Mouse (Mus musculus) adrenal gland, postnatal 4 days (tissue): ENCODE data around the gene Iqcn. TPM values are rescaled to one million over a fixed set of nuclear protein-coding genes. Genes with fewer than 3 reads are reported as not detected.

ENCODE experiments used
- DNase-seq, 2 experiments: peaks; one replicate each; pipeline ENCODE4 v3.0.0; 2021 to 2022; ENCODE audit warnings: low spot score in 2 of 2, mixed read lengths in 2 of 2
- total RNA-seq, 2 experiments: library from RNA; stranded (reverse); gene quantifications; 2 replicates each; pipeline ENCODE4 v1.2.3; 2021

Iqcn gene
- total RNA-seq, 2 experiments from 2014 or later = 0.14 to 0.25 TPM

DNA sequence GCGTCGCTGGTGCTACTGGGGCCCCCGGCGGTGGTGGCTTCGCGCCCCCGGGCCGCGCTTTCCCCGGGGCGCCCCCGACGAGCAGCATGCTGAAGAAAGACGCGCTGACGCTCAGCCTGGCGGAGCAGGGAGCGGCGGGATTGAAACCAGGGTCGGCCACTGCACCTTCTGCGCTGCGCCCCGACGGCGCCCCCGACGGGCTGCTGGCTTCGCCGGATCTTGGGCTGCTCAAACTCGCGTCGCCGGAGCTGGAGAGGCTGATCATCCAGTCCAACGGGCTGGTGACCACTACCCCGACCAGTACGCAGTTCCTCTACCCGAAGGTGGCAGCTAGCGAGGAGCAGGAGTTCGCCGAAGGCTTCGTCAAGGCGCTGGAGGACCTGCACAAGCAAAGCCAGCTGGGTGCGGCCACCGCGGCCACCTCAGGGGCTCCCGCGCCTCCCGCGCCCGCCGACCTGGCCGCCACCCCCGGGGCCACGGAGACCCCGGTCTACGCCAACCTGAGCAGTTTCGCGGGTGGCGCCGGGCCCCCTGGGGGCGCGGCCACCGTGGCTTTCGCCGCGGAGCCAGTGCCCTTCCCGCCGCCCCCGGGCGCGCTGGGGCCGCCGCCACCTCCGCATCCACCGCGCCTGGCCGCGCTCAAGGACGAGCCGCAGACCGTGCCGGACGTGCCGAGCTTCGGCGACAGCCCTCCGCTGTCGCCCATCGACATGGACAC is 4.0 kb upstream of the Iqcn start:
- DNase-seq = peak in 1 of 2 experiments; percentile 34

DNA sequence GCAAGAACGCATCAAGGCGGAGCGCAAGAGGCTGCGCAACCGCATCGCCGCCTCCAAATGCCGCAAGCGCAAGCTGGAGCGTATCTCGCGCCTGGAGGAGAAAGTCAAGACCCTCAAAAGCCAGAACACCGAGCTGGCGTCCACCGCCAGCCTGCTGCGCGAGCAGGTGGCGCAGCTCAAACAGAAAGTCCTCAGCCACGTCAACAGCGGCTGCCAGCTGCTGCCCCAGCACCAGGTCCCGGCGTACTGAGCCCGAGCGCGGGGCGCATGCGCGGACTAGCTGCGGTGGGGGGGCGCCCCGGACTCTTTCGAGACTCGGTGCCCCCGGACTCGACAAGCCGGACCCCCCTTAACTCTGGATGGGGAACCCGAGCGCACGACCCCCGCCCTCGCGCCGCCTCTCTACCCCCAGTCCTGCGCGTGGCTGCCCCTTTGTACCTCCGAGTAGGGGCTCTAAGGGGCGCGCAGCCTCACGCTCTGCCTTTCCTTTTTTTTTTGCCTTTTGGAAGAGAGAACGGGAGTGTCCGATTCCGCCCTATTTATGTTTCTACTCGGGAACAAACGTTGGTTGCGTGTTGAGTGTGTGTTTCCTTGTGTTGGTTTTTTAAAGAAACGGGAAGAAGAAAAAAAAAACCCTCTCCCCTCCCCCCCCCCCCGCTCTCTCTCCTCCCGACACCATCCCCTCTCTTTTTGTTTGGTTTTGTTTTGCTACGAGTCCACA is 3.3 kb upstream of the Iqcn start:
- DNase-seq = peak; percentile 53 to 65

DNA sequence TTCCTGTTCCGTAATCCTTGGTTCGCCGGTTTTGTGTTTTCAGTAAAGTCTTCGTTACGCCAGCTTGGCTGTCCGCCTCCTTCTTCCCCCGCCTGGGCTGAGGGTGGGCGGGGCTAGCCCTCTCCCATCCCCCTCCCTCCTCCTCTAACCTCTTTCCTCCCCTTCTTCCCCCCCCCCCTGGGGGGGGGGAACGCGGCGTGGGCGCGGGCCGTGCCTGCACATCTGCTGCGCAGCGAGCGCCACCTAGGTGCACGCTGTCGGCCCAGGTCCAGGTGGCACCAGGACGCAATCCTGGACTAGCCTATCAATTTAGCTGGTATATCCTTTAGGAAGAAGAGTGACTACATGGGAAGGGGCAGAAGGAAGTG is 2.7 kb upstream of the Iqcn start:
- DNase-seq = peak; percentile 79 to 83

DNA sequence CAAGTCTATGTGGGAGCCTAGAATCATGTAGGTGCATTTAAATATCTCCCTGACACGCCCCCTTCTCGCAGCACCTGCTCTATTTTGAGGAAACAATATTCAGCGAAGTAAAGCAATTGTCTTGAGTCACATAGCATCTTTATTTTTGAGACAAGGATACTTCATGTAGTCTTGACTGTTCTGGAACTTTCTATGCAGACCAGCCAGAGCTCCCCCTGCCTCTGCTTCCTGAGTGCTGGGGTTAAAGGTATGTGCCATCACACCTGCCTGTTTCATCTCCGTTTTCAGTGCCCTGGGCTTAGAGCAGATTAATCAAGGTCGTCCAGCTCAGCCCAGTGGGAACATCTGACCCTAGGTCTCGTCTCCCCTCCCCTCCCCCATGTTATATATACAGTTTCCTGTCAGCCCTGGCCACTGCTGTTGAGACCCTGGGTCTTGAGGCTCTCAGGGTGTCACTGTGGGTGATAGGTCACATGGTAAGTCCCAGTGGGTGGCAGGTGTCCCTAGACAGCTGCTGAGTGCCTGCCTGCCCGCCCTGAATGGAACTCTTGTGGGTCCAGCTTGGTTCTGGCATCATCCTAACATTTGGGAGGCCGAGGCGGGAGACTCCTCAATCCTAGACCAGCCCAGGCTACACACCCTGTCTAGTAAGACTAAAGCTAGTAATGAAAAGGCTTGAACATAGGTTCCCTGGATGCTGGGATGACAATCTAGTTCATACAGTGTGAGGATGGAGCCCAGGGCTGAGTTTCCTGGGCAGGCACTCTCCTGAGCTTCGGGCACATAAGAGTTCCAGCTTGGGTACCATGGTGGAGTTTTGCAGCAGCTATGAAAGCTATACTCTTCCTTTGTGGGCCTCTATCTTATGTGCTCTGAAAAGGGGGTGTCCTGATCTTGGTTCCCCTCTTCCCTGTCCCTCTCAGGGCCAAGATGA is 1.9 kb upstream of the Iqcn start:
- no peak for DNase-seq

DNA sequence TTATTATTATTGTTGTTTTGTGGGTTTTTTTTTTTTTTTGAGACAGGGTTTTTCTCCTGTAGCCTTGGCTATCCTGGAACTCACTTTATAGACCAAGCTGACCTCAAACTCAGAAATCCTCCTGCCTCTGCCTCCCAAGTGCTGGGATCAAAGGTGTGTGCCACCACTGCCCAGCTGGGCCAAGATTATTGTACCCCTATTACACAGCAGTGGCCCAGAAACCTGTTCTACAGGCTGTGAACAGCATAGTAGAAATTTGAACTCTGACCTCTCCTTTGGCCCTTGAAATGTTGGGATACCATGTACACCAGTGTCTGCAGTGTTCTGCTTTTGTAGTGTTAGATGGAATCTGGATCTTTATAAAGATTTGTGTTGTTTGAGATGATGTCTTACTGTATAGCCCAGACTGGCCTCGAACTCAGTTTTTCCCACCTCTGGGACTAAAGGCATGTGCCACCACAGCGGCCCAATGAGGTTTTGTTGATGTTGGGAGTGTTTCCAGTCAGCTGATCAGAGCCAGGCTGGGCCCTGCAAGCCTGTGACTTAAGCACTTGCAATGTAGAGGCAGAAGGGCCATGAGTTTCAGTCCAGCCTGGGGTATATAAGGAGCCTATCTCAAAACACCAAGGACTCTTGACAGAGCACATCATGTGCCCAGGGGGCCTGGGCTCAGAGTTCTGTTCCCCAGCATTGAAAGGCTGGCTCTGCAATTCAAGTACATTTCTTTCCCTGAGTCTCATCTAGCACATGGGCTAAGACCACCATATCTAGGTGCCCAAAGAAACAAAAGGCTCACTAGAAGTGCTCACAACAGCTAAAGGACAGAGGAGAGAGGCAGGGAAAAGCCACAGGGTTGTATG is 1.0 kb upstream of the Iqcn start:
- DNase-seq = no peak

DNA sequence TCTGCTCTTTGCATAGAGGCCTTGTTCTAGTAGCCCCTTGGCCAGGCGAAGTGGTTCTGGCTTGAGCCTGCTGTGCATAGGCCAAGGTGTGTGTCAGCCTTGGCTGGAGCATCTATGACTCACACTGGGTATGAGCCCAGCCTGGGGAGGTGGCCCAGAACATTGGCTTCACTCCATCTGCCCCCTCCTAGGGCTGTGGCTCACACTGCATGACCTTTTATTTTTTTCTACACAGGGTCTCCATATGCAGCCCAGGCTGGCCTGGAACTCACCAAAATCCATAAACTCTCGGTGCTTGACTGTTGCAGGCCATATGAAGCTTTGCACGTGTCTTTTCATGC is 445 bp upstream of the Iqcn start:
- DNase-seq = no peak

DNA sequence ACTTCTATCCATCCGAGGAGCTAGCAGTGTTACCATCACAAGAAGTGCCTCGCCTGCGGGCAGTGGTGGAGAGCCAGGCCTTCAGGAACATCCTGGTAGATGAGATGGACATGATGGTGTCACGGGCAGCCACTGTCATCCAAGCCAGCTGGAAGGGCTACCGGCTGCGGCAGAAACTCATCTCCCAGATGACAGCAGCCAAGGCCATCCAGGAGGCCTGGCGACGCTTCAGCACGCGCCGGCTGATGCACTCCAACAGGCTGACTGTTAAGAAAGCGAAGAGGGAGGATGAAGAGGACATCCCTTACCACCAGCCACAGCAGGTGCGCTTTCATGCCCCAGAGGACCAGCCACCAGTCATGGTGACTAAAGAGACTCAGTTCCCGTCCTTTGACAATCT is 5.0 kb downstream of the Iqcn start:
- DNase-seq = no peak

DNA sequence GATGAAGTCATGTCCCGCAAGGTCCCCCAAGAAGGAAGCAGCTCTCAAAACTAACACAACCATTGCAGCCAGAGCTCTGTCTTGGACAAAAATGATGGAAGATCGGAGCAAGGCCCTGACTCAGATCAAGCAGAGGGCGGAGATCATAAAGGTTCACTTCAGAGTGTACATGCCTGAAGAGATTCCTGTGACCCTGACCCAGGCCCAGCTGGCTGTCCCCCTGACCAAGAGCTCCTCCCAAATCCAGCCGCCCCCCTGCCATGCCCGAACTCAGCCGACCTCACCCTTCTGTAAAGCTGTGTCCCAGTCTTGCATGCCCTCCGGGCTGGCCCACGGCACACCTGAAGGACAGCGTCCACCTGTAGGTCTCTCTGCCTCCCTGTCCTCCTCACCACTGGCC is 6.5 kb downstream of the Iqcn start:
- DNase-seq = no peak

DNA sequence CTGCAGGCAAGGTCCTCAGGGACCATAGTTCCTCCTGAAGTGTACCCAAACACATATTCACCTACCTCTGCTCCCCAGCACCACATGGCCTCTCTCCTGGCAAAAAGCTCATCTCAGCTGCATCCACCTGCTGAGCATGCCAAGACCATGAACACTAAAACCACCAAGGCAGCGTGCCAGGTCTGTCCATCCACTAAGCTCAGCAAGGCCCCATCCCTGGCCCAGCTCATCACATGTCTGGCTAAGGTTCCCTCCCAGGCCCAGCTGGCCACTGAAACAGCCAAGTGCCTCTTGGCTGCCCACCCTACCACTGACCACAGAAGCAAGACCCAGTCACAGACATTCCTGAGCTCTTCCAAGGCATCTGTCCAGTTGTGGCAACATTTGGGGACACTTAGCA is 7.0 kb downstream of the Iqcn start:
- DNase-seq = no peak

DNA sequence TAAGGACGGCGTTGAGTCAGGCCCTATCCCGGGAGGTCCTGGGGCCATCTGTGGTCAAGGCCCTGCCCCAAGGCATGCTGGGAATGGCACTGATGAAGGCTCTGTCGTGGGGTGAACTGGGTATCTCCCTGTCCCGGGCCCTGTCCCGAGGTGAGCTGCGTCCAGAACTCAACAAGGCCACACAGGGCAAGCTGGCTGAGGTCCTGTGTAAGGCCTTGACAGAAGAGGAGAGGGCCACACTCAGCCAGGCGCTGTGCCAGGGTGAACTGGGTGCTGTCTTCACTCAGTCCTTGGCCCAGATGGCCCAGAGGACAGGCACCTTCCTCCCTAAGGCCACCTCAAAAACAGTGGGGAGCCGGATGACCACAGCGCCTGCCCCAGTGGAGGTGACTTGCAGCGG is 7.8 kb downstream of the Iqcn start:
- DNase-seq = no peak

DNA sequence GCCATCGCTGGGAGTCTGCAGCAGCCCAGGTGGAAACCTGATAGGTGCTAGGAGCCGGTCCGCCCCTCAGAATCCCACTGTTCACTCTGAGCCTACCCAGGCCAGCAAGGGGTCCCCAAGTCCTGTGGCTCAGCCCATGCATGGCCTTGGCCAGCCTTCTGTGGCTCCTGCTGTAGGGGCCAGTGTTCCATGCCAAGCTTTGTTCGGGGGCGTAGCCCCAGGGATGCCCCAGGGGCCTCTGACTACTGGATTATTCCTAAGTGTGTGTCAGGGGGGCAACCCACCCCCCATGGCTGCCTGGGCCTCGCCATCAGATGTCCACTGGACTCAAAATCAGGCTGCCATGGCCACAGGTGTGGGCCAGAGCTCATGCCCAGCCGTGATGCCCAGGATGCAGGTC is 10.7 kb downstream of the Iqcn start:
- no peak for DNase-seq

DNA sequence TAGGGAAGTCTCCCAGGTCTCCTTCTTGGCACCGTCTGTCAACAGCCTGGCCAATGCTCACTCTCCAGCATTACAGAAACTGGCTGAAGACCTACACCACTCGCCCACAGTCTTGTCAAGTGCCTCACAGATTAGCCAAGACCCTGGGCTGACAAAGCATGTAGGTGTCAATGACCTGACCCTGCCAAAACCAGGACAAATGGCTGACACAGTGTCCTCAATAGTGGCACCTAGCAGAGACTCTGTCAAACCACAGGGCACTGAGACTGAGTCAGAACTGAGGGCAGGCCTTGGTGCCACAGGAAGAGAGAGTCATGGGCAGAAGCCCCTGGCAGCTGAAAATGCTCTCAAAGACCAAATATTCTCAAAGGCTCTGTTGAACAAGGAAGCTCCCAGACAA is 11.8 kb downstream of the Iqcn start:
- no peak for DNase-seq

DNA sequence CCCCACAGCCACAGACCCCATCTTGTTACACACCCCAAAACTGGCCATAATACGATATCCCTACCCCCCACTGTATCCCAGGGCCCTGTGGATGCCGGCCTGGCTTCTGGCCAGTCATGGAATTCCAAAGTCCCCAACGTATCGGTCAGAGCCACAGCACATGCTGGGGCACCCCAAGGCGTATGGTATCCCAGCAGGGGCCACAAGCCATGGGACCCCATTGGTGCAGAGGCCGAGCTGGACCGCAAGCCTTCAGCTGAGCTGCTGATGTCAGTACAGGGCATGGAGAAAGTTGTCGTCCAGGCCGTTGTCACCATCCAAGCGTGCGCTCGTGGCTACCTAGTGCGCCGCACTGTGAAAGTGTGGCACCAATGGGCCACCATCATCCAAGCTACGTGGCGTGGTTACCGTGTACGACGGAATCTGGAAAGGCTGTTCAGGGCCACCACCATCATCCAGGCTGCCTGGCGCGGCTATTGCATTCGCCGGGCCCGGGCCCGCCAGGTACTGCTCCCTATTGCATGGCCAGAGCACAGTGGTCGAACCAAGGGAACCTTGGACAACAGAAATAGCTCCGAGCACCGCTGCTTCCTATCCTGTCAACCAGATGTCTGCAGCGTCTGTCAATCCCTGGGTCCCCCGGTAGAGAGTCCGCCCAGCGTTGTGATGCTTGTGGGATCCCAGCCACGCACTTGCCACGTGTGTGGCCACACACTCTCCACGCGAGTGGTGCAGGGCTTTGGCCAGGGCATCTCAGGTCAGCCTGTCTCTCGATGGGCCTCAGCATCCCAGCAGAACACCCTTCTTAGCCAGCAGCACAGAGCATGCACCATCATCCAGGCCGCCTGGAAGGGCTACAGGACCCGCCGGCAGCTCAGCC is 13.5 kb downstream of the Iqcn start:
- DNase-seq = no peak

DNA sequence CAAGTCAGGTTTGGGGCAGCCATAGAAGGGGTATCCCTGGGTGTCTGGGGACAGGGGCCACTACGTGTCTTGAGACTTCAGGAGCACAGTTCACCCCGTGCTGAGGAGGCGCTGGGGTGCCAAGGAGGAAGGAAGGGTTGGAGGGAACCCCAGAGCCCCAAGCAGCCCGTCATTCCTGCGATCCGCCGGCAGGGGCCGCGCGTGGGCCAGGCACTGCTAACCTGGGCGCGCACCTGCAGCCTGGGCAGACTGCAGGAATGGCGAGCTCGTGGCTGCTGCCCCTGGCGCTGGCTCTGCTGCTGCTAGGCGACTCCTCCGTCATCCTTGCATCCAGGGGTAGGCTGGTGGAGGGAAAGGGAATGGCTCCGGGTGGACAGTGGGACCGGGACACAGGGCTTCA is 15.0 kb downstream of the Iqcn start, which contains the start of gene Gm3336:
Gm3336 (plus strand) TSS at position 247 of the 400 bp plus-strand sequence.
- DNase-seq = no peak

DNA sequence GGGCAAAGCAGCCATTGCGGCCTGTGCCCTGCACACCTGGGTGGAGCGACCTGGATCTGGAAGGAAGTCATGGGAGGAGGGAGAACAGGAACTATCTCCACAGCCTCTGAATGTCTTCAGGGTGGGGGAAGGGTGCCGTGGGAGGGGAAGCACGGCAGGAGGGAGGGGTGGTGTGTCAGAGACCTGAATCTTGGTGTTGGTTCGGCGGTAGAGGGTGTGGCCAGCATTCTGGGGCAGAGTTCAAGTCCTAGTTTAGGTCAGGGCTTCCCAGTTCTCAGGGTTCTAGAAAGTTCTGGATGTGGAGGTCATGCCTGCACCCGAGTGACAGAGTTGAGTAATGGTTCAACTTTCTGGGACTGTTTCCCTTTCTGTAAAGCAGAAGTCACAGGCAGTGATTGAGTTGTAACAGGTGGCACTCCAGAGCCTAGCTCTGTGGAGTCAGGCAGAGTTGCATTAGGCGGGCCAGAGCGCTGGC is 16.6 kb downstream of the Iqcn start:
- no peak for DNase-seq

DNA sequence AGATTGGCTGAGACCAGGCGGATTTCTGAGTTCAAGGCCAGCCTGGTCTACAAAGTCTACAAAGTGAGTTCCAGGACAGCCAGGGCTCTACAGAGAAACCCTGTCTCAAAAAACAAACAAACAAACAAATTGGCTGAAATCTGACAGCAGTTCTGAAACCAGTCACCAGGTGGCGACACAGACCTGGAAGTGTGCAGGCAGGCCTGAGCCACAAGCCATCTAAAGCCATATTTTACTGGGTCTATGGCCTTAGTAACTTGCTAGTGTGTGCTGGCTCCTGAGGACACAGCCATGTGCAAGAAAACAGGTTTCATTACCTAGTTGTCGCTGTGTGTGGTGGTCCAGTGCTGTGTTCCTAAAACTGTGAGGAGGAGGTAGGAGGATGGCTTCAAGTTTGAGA is 17.5 kb downstream of the Iqcn start:
- DNase-seq = peak; percentile 58 to 63

DNA sequence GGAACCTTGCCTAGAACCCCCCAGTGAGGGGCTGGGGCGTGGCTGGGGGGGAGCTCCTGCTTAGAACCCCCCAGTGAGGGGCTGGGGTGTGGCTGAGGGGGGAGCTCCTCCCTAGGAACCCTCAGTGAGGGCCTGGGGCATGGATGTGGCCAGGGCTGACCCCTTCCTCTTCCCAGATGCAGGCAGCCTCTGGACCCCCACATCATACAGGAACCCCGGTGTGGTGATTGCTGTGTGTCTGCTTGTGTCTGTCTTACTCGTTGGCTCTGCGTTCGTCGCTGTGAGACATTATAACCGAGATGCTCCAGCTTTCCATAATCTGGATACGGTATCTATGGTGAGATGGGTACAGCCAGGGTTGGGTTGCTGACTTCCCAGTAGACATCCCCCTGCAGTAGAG is 18.3 kb downstream of the Iqcn start:
- no peak for DNase-seq

DNA sequence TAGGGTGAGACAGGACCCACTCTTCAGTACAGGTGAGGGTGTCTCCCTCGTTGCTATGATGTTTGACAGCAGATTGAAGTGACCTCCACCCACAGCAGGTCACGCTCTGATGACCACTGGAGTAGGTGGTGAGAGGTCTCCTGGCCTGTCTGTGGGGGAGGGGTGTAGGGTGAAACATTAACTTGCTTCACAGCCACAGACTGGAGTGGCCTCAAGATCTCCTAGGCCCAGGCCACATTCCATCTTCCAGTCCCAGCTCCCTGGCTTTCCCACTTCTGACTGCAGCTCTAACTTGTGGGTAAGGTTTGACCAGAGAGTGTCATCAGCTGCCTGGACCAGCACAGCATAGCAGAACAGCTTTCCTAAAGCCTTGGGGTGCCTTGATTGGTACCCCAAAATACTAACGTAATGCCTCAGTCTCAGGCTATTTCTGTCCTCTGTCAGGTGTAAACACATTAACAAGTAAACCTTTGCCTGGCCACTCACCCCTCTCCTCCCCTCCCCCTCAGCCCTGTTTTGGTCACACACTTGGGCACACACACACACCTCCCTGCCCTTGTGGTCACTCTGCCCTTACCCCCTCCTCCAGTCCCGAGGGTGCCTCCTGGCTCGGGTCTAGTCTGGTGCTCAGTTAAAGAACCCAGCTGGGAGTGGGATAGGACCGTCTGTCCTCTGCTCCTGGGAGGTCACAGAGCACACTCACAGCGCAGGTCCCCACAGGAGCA is 20.4 kb downstream of the Iqcn start, which contains the start of gene Pde4c:
Pde4c (plus strand) TSS at position 235 of the 725 bp plus-strand sequence.
- no peak for DNase-seq

DNA sequence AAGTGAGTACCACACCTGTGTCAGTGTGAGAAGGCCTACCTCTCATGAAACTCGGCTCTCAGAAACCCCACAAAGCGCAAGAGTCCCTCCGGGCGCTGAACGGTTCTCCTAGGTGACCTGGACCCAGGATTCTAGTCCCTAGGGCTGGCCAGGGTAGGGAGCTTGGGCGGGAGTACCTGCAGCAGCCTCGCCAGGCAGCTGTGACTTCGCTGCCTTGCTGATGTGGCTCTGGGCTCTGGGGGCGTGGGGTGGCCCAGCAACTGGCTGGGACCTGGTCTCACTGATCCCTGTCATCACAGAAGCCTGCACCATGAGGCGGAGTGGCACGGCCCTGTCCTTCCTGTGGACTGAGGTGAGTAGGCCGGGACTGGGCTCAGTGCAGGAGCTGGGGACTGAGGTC is 21.0 kb downstream of the Iqcn start:
- DNase-seq = no peak
